Mouse (Mus musculus) forebrain, embryonic 13.5 days (tissue): ENCODE results near the gene Pvr. TPM values are rescaled to one million over a fixed set of nuclear protein-coding genes. Genes with fewer than 3 reads are reported as not detected.
A peak's percentile ranks its signal among the peaks of the same experiment; 100 is the strongest.

Experiments
- ATAC-seq: fragments of 200-750 bp; cut with Nextera tagmentation; 2 replicates; pipeline ENCODE4 v1.8.0; 2017
- H3K27ac ChIP-seq: fragments of 300-500 bp; sonication (generic); 2 replicates; pipeline ENCODE4 v1.5.1; 2015; ENCODE audit warnings: inconsistent platforms, mild to moderate bottlenecking, moderate library complexity
- H3K27me3 ChIP-seq: fragments of 300-500 bp; sonication (generic); 2 replicates; pipeline ENCODE4 v1.6.1; 2015; ENCODE audit warnings: mild to moderate bottlenecking, inconsistent platforms
- H3K36me3 ChIP-seq: fragments of 300-500 bp; sonication (generic); 2 replicates; pipeline ENCODE4 v1.6.1; 2015; ENCODE audit warnings: mild to moderate bottlenecking, inconsistent platforms; ENCODE audit not compliant: poor library complexity, severe bottlenecking
- H3K4me1 ChIP-seq: fragments of 300-500 bp; sonication (generic); 2 replicates; pipeline ENCODE4 v1.6.1; 2015; ENCODE audit warnings: inconsistent platforms
- H3K4me2 ChIP-seq: fragments of 300-500 bp; sonication (generic); 2 replicates; pipeline ENCODE4 v1.6.1; 2015; ENCODE audit warnings: inconsistent platforms, mild to moderate bottlenecking, moderate library complexity
- H3K4me3 ChIP-seq: fragments of 300-500 bp; sonication (generic); 2 replicates; pipeline ENCODE4 v1.5.1; 2015; ENCODE audit warnings: mild to moderate bottlenecking, inconsistent platforms
- H3K9ac ChIP-seq: fragments of 300-500 bp; sonication (generic); 2 replicates; pipeline ENCODE4 v1.6.1; 2015; ENCODE audit warnings: mild to moderate bottlenecking, inconsistent platforms
- H3K9me3 ChIP-seq: fragments of 300-500 bp; sonication (generic); replicated peaks from 2 replicates; pipeline ENCODE4 v1.6.1; 2016; ENCODE audit warnings: inconsistent platforms
- WGBS: fragments of 180-500 bp; shearing (Covaris S2); methylation state at CpG from one replicate; pipeline ENCODE4 v1.1.7; 2015; 5-methylcytosine and 5-hydroxymethylcytosine counted together
- polyA plus RNA-seq: library from polyadenylated mRNA; unstranded; fragments of >200 nt; fragmentation: Nextera tagmentation; extraction: Ambion mirVana; gene quantifications from 2 replicates; pipeline ENCODE4 v1.2.1, GENCODE M21; 2015

Gene Pvr
- polyA plus RNA-seq, 1 experiment from 2014 or later = 5.1 TPM

DNA sequence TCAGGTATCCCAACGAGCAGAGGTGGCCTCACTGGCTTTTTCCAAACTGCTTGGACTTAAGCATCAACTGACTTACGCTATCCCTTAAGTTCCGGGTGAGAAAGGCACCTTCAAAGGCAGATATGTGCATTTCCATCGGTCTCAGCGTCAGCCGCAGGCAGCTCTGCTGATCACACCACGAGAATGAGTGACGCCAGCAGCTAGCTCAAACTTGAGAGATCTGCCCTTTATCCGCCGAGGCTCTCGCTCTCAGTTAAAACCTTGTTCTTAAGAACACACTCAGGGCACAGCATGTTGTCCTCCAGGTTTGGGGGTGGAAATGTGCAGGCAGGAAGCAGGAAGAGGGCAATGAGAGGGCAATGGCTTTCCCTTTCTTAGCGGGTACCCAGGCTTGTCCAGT is 28.0 kb upstream of the Pvr start:
- Histone ChIP-seq H3K27ac (no peak overlapping the region), H3K36me3 (no peaks in the 10 kb centered on the region), H3K9me3 (no peaks in the 10 kb centered on the region), H3K4me2 (no peak overlapping the region), H3K9ac (no peak overlapping the region), H3K4me3 (no peak overlapping the region), H3K27me3 (no peaks in the 10 kb centered on the region), H3K4me1 (no peaks in the 10 kb centered on the region)
- 83% methylated on average over 12 of the region's 12 CpGs for WGBS
- ATAC-seq = no peak

DNA sequence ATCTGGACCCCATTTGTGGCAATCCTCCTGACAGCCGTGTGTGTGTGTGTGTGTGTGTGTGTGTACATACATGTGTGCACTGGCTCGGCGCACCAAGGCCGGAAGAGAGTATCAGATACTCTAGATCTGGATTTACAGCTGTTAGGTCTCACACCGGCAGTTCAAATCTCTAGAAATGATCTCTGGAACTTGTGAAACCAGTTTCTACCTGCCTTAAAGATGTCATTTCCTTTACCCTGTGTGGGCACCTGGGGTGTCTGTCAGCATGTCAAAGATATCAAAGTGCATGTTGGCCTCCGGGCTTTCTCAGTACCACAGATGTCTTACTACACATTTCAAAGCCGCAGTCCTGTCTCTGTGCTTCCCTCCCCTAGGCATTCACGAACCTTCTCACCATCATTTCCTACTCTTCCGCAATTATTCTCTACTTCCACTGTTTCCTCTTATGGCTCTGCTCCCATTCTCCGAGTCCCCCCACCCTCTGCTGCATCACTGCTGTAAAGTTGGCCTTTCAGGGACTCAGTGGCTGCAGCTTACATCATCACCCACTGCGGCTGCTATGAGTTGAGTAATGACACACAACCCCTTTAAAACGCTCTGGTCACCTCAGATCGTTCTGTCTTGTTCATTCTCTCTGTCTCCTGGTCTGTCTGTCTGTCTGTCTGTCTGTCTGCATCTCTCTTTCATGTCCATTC is 25.0 kb upstream of the Pvr start:
- Histone ChIP-seq H3K4me3 (no peak overlapping the region), H3K9ac (no peak overlapping the region), H3K4me2 (no peak overlapping the region), H3K9me3 (no peaks in the 10 kb centered on the region), H3K36me3 (no peaks in the 10 kb centered on the region), H3K27ac (no peak overlapping the region), H3K27me3 (no peaks in the 10 kb centered on the region), H3K4me1 (no peaks in the 10 kb centered on the region)
- ATAC-seq = no peak
- 91% methylated on average over 13 of the region's 13 CpGs for WGBS

DNA sequence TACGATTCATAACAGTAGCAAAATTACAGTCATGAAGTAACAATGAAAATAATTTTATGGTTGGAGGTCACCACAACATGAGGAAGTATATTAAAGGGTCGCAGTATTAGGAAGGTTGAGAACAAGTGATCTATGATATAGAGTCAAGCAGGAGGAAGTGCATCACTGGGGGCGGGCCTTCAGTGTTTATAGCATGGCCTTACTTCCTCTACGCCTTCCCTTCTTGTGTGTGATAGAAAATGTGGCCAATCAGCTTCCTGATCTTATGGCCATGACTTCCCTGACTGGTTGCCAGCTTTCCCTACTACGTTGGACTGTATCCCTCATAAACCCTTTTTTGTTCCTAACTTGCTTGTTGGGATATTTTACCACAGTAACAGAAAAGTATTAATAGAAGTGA is 24.2 kb upstream of the Pvr start:
- H3K27ac ChIP-seq = no peak overlapping the region
- H3K4me1 ChIP-seq = no peaks in the 10 kb centered on the region
- no peaks in the 10 kb centered on the region for H3K27me3 ChIP-seq
- H3K9ac ChIP-seq = no peak overlapping the region
- no peak overlapping the region for H3K4me2 ChIP-seq
- H3K36me3 ChIP-seq = no peaks in the 10 kb centered on the region
- no peak for ATAC-seq
- H3K4me3 ChIP-seq = no peak overlapping the region
- 92% methylated on average over 5 of the region's 5 CpGs for WGBS
- H3K9me3 ChIP-seq = no peaks in the 10 kb centered on the region

DNA sequence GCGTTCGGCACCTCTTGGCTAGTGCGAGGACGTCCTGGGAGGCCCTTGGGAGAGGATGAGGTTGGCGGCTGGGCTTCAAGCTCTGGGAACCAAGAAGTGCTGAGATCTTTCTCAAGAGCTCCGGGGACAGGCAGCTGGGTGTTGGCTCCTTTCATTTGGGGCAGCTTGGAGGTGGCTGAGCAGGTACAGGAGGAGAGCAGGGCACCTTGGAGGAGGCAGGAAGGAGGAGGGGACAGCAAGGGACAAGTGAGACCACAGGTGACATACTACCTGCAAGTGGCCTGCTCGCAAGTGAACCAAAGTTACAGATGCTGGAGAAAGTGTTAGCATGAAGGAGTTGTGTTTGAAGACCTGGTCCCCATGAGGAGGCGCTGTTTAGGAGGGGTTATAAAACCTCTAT is 23.7 kb upstream of the Pvr start:
- H3K27ac ChIP-seq = no peak overlapping the region
- 95% methylated on average over 8 of the region's 8 CpGs for WGBS

DNA sequence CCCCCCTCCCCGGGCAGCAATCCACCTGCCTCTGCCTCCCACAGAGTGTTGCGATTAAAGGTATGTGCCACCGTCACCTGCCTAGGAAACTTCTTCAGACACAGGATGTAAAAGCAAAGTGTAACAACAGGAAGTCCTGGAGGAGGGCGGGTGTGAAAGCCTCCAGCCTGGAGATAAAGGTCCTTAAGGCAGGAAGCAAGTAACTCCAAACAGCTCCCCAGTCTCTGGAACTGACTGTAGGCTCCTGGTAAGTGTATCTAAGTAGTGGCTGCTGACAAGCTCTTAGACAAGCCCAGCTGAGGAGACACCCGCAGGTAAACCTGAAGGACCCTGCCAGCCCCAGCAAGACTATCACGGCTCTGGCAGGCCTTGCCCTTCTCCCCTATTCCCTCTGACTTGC is 19.3 kb upstream of the Pvr start:
- ATAC-seq = no peak
- Histone ChIP-seq H3K4me1 (no peaks in the 10 kb centered on the region), H3K27ac (no peak overlapping the region), H3K9ac (no peak overlapping the region), H3K9me3 (no peaks in the 10 kb centered on the region), H3K27me3 (no peaks in the 10 kb centered on the region), H3K36me3 (no peaks in the 10 kb centered on the region), H3K4me2 (no peak overlapping the region), H3K4me3 (no peak overlapping the region)
- 58% methylated on average over 3 of the region's 6 CpGs for WGBS

More for the DNA sequence above, 23.7 kb upstream of the Pvr start:
- no peaks in the 10 kb centered on the region for H3K4me1 ChIP-seq
- H3K9ac ChIP-seq = no peak overlapping the region
- ATAC-seq = no peak
- H3K4me3 ChIP-seq = no peak overlapping the region
- H3K27me3 ChIP-seq = no peaks in the 10 kb centered on the region
- no peaks in the 10 kb centered on the region for H3K9me3 ChIP-seq
- no peak overlapping the region for H3K4me2 ChIP-seq
- no peaks in the 10 kb centered on the region for H3K36me3 ChIP-seq

DNA sequence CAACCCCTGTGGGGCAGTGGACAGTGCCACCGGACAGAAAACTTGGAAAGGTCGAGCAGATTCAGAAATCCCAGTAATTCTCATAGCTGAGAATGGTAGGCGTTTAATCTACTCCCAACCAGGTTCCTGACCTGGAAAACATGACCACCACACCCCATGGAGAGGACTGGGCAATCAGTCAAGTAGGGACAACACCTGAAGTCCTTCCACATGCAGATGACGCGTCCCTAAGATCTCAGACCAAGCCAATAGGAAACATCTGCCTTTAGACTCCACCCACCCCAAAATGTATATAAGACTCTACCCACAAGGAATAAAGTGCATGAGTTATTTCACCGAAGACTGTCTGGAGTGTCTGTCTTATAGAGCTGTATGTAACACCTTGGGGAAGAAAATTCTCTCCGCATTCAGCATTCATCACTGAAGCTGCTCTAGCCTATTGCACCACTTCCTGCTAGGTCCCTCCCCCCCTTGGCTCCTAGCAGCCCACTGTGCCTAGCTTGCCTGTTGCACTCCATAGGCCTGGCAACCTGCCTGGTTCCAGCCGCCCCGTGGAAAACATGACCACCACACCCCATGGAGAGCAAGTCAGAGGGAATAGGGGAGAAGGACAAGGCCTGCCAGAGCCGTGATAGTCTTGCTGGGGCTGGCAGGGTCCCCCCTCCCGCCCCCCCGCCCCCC is 18.7 kb upstream of the Pvr start:
- Histone ChIP-seq H3K27me3 (no peaks in the 10 kb centered on the region), H3K4me2 (no peak overlapping the region), H3K4me1 (no peaks in the 10 kb centered on the region), H3K4me3 (no peak overlapping the region), H3K36me3 (no peaks in the 10 kb centered on the region), H3K9me3 (no peaks in the 10 kb centered on the region), H3K27ac (no peak overlapping the region), H3K9ac (no peak overlapping the region)
- ATAC-seq = no peak
- WGBS = 73% methylated on average over 9 of the region's 12 CpGs

DNA sequence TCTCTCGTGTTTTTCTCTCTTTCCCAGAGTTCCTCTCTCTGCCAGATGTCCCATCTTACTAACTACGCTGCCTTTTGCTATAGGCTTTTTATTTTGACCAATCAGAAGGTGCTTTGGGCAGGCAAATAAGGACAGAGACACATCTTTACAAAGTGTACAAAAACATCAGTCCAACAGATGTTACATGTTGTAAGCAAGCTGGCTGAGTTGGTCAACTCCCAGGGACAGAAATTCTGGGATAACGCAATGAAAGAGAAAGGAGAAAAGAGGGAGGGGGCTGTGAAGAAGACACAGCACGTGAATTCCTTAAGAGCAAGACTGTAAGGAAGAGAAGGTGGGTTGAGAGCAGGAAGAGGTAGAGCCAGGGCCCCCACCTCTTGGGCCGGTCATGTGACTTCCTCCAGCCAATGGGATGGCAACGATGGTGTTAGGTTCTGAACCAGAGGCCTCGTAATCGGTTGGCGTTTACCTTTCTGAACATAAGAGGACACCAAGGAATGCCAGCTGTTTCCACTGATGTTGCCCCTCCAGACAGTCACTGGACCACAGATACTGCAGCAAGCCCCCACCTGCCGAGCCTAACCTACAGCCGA is 16.4 kb upstream of the Pvr start:
- no peak overlapping the region for H3K9ac ChIP-seq
- H3K36me3 ChIP-seq = no peaks in the 10 kb centered on the region
- H3K4me2 ChIP-seq = no peak overlapping the region
- no peak overlapping the region for H3K27ac ChIP-seq
- peaks cover 9% of the 10 kb centered on the region; the same call in 1 of the 2 replicates for H3K4me1 ChIP-seq
- H3K27me3 ChIP-seq = no peaks in the 10 kb centered on the region
- no peak overlapping the region for H3K4me3 ChIP-seq
- ATAC-seq = no peak
- 81% methylated on average over 11 of the region's 11 CpGs for WGBS
- H3K9me3 ChIP-seq = no peaks in the 10 kb centered on the region

DNA sequence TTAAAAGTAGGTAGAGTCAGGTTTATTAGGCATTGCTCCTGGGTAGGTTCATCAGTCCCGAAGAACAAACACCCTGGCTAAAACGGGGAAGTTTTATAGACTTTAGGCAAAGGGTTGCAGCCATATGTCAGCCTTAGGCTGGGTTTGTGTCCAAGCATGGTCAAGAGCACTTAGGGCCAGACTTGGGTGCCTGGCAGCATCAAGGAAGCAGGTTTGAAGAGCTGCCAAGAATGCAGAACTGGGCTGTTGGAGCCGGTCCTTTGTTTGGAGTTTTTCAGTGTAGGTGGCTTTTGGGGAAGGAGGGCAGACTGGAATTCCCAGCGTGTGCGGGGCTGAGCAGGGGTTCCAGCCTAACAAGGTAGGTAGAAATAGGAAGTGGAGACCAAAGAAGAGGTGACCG is 15.0 kb upstream of the Pvr start:
- Histone ChIP-seq H3K9me3 (no peaks in the 10 kb centered on the region), H3K4me2 (no peak overlapping the region), H3K27me3 (no peaks in the 10 kb centered on the region; the same call in 1 of the 2 replicates), H3K36me3 (no peaks in the 10 kb centered on the region), H3K4me3 (no peak overlapping the region), H3K9ac (no peak overlapping the region), H3K4me1 (peaks cover 10% of the 10 kb centered on the region; the same call in 1 of the 2 replicates), H3K27ac (no peak overlapping the region)
- 76% methylated on average over 6 of the region's 6 CpGs for WGBS
- no peak for ATAC-seq

DNA sequence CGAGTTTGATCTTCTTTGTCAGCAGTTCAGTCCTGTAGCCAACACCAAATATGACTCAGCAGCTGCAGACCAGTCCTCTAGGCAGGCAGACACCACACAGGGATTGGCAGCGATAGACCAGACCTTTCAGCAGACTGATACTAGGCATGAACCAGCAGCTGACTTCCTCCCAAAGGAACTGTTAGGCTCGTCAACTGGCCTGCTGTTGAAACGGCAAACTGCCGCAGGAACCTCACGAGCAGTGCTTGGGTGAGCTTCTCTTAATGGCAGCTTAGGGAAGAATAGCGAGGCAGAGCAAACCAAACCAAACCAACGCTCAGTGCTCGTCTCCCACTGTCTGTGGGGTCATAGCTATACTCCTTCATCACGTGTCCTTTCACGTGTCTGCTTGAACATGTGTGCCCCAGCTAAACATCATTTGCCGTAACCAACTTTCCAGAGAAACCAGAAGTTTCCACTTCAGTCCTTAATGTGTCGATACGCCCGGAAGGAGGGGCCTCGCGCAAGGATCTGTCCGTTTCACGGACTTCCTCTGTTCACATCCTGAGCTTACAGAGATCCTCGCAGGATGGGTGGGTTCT is 14.3 kb upstream of the Pvr start:
- 88% methylated on average over 20 of the region's 20 CpGs for WGBS
- Histone ChIP-seq H3K9ac (no peak overlapping the region), H3K27ac (no peak overlapping the region), H3K27me3 (no peaks in the 10 kb centered on the region; the same call in 1 of the 2 replicates), H3K4me3 (no peak overlapping the region), H3K4me1 (peaks cover 10% of the 10 kb centered on the region; the same call in 1 of the 2 replicates), H3K4me2 (no peak overlapping the region), H3K36me3 (no peaks in the 10 kb centered on the region), H3K9me3 (no peaks in the 10 kb centered on the region)
- ATAC-seq = no peak

DNA sequence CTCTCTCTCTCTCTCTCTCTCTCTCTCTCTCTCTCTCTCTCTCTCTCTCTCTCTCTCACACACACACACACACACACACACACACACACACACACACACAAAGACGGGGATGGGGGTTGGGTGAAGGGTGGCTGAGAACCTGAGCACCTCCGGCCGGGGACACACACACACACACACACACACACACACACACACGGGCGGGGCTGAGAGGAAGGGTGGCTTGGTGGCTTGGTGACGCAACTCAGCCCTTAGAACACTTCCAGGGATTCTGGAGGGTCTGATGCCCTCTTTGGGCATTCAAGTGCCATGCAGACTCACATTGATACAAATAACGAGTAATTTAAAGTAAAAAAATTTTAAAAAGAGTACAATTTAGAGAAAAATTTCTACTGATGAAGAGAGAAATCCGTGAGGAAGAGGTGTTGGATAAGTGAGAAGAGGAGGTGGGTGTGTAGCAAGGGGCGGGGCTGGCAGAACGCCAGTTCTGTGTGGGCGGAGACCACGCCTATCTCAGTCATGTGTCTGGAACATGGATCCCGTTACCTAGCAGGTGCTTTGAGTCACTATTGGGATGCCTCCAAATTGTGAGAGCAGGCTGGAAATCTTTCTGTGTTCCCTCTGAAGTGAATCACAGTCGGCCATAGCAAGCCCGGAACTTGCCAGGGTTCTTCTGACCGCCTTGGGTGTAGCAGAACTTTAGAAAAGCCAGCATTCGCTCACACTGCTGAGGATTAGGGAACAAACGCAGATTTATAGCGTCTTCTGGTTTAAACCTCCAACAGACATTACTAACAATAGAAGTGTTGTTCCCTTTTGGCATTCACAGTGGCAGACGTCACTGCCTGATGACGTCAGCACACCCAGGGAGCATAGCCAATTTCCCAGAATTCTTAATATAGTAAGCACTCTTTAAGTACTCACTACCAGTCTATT is 12.2 kb upstream of the Pvr start:
- 22% methylated on average over 19 of the region's 21 CpGs for WGBS
- ATAC-seq = peak; percentile 81
- Histone ChIP-seq H3K27ac (0 out of 2 replicates have a peak overlapping the region, but pooled peaks have one; percentile 8), H3K9me3 (no peaks in the 10 kb centered on the region), H3K4me1 (peaks cover 10% of the 10 kb centered on the region; the same call in 1 of the 2 replicates), H3K4me3 (peak overlapping the region; percentile 23), H3K9ac (0 out of 2 replicates have a peak overlapping the region, but pooled peaks have one; percentile 22), H3K36me3 (no peaks in the 10 kb centered on the region), H3K27me3 (no peaks in the 10 kb centered on the region; the same call in 1 of the 2 replicates), H3K4me2 (peak overlapping the region; percentile 52)

DNA sequence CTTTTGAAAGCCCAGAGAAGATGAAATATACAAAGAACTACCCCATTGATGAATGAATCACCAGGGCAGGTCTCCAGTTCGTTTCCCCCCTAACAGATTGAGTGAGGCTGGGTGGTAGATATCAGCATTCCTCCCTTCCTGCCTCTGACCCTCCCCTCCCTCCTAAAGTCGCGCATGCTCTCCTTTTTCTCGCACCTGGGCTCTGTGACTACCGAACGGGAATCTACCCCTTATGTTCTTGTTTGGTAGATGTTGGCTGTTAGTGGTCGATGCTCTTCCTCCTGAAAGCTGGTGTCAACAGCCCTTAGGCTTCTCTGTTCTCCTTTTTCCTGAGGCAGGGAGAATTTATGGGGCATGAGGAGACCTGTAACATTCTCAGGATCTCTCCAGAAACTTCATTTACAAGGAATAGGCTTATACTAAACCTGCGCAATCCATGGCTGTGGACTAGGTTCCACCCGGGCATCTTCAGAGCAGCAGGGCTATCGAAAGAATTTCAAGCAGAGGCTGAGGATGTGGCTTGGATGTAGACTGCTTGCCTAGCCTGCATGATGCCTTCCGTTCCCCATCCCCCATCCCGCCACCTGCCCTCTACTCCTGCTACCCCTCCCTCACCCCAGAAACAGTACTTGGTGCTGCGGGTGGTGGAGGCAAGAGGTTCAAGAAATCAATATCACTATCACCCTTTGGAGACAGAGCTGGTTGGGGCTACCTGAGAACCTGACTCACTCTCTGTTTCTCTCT is 11.3 kb upstream of the Pvr start:
- H3K9me3 ChIP-seq = no peaks in the 10 kb centered on the region
- no peaks in the 10 kb centered on the region for H3K36me3 ChIP-seq
- H3K4me3 ChIP-seq = no peak overlapping the region
- H3K9ac ChIP-seq = no peak overlapping the region
- no peak overlapping the region for H3K27ac ChIP-seq
- no peaks in the 10 kb centered on the region; the same call in 1 of the 2 replicates for H3K27me3 ChIP-seq
- peak overlapping the region; percentile 52 for H3K4me2 ChIP-seq
- 25% methylated on average over 13 of the region's 13 CpGs for WGBS
- peaks cover 10% of the 10 kb centered on the region; the same call in 1 of the 2 replicates for H3K4me1 ChIP-seq
- ATAC-seq = peak; percentile 25; the same call in 1 of the 2 replicates
